Comparison of ENCODE assay signal across 8 mouse cellular contexts in the genomic region with DNA sequence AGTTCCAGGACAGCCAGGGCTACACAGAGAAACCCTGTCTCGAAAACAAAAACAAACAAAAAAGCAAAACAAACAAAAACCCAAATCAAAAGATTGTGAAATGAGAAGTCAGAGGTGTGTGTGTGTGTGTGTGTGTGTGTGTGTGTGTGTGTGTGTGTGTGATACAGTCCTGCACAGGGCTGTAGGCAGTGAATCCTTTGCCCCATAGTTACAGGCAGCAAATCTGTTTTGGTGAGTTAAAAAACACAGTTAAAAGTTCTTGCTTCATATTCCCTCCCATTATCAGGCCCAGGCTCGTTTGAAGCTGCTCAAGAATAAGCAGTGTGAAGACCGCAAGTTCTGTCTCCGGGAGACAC. TPM values are rescaled to one million over a fixed set of nuclear protein-coding genes. Genes with fewer than 3 reads are reported as not detected.
DNase-seq lines count a peak whose midpoint lies in the region; ATAC-seq and TF ChIP-seq lines count a peak whose summit lies in the region.

A gene (plus strand): TSS at position 302 of the 356 bp plus-strand sequence.

- H3K27me3 ChIP-seq in heart, adult 2 months (ENCODE audit: control insufficient read depth, insufficient read depth, low read length), result no peaks in the 10 kb centered on the region
- H3K27me3 ChIP-seq in C2C12 (ENCODE audit: control insufficient read depth, insufficient read depth, insufficient read length), result no peaks in the 10 kb centered on the region
- H3K27me3 ChIP-seq in embryonic facial prominence, embryonic 15.5 days, result no peaks in the 10 kb centered on the region
- H3K27me3 ChIP-seq in liver, embryonic 11.5 days (replicated peaks; ENCODE audit: control insufficient read depth, insufficient read depth, low read length), result no peaks in the 10 kb centered on the region

- H3K9me3 ChIP-seq in embryonic facial prominence, embryonic 15.5 days (replicated peaks), result no peaks in the 10 kb centered on the region
- no peaks in the 10 kb centered on the region for H3K9me3 ChIP-seq in liver, embryonic 11.5 days (ENCODE audit: control insufficient read depth, low read length)

- intact Hi-C loops in heart, adult 2 months (cut with DNase I), result loop anchor here (5.0 kb wide), 3 partner anchors 50 to 440 kb away; no protein-coding TSS in a partner anchor

- peak within 1 kb of the TSS; percentile 97 for H3K27ac ChIP-seq in heart, adult 2 months
- peak within 1 kb of the TSS; percentile 97 for H3K27ac ChIP-seq in embryonic facial prominence, embryonic 15.5 days (replicated peaks)
- peak within 1 kb of the TSS; percentile 76 for H3K27ac ChIP-seq in liver, embryonic 11.5 days (ENCODE audit: low read depth, low read length)

- H3K4me3 ChIP-seq in heart, adult 2 months, result peak within 1 kb of the TSS; percentile 68
- H3K4me3 ChIP-seq in C2C12 (ENCODE audit: insufficient read depth, poor library complexity, severe bottlenecking), result peak within 1 kb of the TSS; percentile 34
- H3K4me3 ChIP-seq in embryonic facial prominence, embryonic 15.5 days (replicated peaks), result peak within 1 kb of the TSS; percentile 44
- H3K4me3 ChIP-seq in liver, embryonic 11.5 days (ENCODE audit: low read depth, low read length), result peak within 1 kb of the TSS; percentile 48

- peaks cover 3% of the 10 kb centered on the region for H3K4me1 ChIP-seq in heart, adult 2 months (ENCODE audit: control insufficient read depth, insufficient read depth, low read length)
- H3K4me1 ChIP-seq in embryonic facial prominence, embryonic 15.5 days, result peaks cover 50% of the 10 kb centered on the region
- H3K4me1 ChIP-seq in liver, embryonic 11.5 days (replicated peaks; ENCODE audit: control insufficient read depth, insufficient read depth, low read length), result peaks cover 5% of the 10 kb centered on the region

- H3K36me3 ChIP-seq in heart, adult 2 months (ENCODE audit: control insufficient read depth, insufficient read depth, low read length), result no peaks in the 10 kb centered on the region; the same call in 1 of the 2 replicates
- H3K36me3 ChIP-seq in C2C12 (ENCODE audit: control insufficient read depth, insufficient read depth), result no peaks in the 10 kb centered on the region
- H3K36me3 ChIP-seq in embryonic facial prominence, embryonic 15.5 days, result no peaks in the 10 kb centered on the region
- H3K36me3 ChIP-seq in liver, embryonic 11.5 days (ENCODE audit: control insufficient read depth, insufficient read depth, low read length), result no peaks in the 10 kb centered on the region

- peak within 1 kb of the TSS; percentile 5 for H3ac ChIP-seq in C2C12 (ENCODE audit: control insufficient read depth, insufficient read length, low read depth)

- TF ChIP-seq POLR2A in heart, adult 2 months (IDR thresholded peaks at IDR 0.05; ENCODE audit: insufficient read depth, low read depth, low read length), result no peak

- H3K79me2 ChIP-seq in heart, adult 2 months (replicated peaks; ENCODE audit: control insufficient read depth, insufficient read depth, low read length), result peaks cover 2% of the 10 kb centered on the region; the same call in 1 of the 2 replicates
- H3K79me2 ChIP-seq in C2C12 (ENCODE audit: control insufficient read depth, insufficient read depth), result peaks cover 7% of the 10 kb centered on the region

- DNase-seq in heart, adult 2 months, result no peak
- no peak for DNase-seq in heart, adult 18-20 months
- DNase-seq in liver, embryonic 11.5 days (ENCODE audit: low spot score), result no peak
- no peak for DNase-seq in layer of hippocampus, postnatal 25 days (ENCODE audit: extremely low spot score in 1 of 2, low spot score in 1 of 2)
- no peak for DNase-seq in frontal cortex, postnatal 25 days (ENCODE audit: low spot score in 2 of 2)

- WGBS in heart, adult 2 months, result 25% methylated on average over 4 of the region's 4 CpGs
- 38% methylated on average over 4 of the region's 4 CpGs for WGBS in embryonic facial prominence, embryonic 15.5 days
- 24% methylated on average over 4 of the region's 4 CpGs for WGBS in liver, embryonic 11.5 days

- peak within 1 kb of the TSS; percentile 52 for H3K4me2 ChIP-seq in embryonic facial prominence, embryonic 15.5 days (replicated peaks)
- H3K4me2 ChIP-seq in liver, embryonic 11.5 days, result peak within 1 kb of the TSS; percentile 59

- TF ChIP-seq CTCF in heart, adult 2 months (IDR thresholded peaks at IDR 0.05), result no peak
- no peak for TF ChIP-seq CTCF in C2C12 (IDR thresholded peaks at IDR 0.05; ENCODE audit: control insufficient read depth, insufficient read depth, insufficient read length)

- H3K9ac ChIP-seq in heart, adult 2 months (ENCODE audit: low read depth, low read length), result peak within 1 kb of the TSS; percentile 80
- peak within 1 kb of the TSS; percentile 33 for H3K9ac ChIP-seq in embryonic facial prominence, embryonic 15.5 days
- H3K9ac ChIP-seq in liver, embryonic 11.5 days (ENCODE audit: low read depth, low read length), result peak within 1 kb of the TSS; percentile 61

- no peak for TF ChIP-seq EP300 in heart, adult 2 months (IDR thresholded peaks at IDR 0.05; ENCODE audit: insufficient read depth, low read depth, low read length)

- ATAC-seq in embryonic facial prominence, embryonic 15.5 days (ENCODE audit: insufficient number of reproducible peaks, low FRiP score, low TSS enrichment, low read depth), result no peak
- no peak for ATAC-seq in liver, embryonic 11.5 days (replicated peaks; ENCODE audit: low FRiP score)
- no peak for ATAC-seq in frontal cortex, adult (ENCODE audit: low TSS enrichment)

- H3K79me3 ChIP-seq in C2C12 (ENCODE audit: low read depth), result no peaks in the 10 kb centered on the region

TF ChIP-seq in C2C12, 6 proteins besides CTCF, POLR2A, EP300 and RAD21:
- TF ChIP-seq USF1 (IDR thresholded peaks at IDR 0.05; ENCODE audit: low read depth), result no peak
- no peak for TF ChIP-seq MYOG (IDR thresholded peaks at IDR 0.05; ENCODE audit: control insufficient read depth, extremely low read depth, insufficient read length)
- no peak for TF ChIP-seq FOSL1 (IDR thresholded peaks at IDR 0.05; ENCODE audit: insufficient read depth, low read length, poor library complexity, severe bottlenecking)
- TF ChIP-seq CEBPB (IDR thresholded peaks at IDR 0.05; ENCODE audit: low read depth), result no peak
- no peak for TF ChIP-seq MAX (IDR thresholded peaks at IDR 0.05)
- TF ChIP-seq MYOD1 (IDR thresholded peaks at IDR 0.05; ENCODE audit: control insufficient read depth, insufficient read length, low read depth), result no peak

RNA-seq across cellular contexts. Expression of the gene that starts here (rescaled TPM):
- total RNA-seq in heart, adult 2 months (2021), result 1 to 10 TPM; 5.0 to 6.5 TPM
- 7.1 and 7.8 TPM in 2 replicates for polyA plus RNA-seq in heart, adult 2 months (2012; rRNA removed)
- 1 to 10 TPM; 4.7 to 5.4 TPM for total RNA-seq in heart, adult 18-20 months (2021)
- polyA plus RNA-seq in C2C12 (2012; fragmentation: generic; extraction: Trizol), result 2.9 TPM
- 22.2 and 22.3 TPM in 2 replicates for polyA plus RNA-seq in embryonic facial prominence, embryonic 15.5 days (2015; fragmentation: Nextera tagmentation; extraction: Ambion mirVana)
- polyA plus RNA-seq in liver, embryonic 11.5 days (2014; fragmentation: Nextera tagmentation; extraction: Ambion mirVana), result 5.2 and 6.6 TPM in 2 replicates
- 1 to 10 TPM; 1.9 to 2.0 TPM for total RNA-seq in layer of hippocampus, postnatal 25 days (2021)
